Mouse (Mus musculus): ENCODE measurements around the gene Gm17402. TPM values are rescaled to one million over a fixed set of nuclear protein-coding genes. Genes with fewer than 3 reads are reported as not detected.

Gene Gm17402
- polyA plus RNA-seq, 1 experiment from 2014 or later = not detected

GRCm38 (mm10) chr3:67351406-67352127 lies 23.4 kb downstream of the Gm17402 start:
- Histone ChIP-seq H3K4me2 (no peak overlapping the region), H3K4me1 (peaks cover 13% of the 10 kb centered on the region; the same call in 1 of the 2 replicates), H3K4me3 (no peak overlapping the region), H3K9me3 (no peaks in the 10 kb centered on the region), H3K27ac (0 out of 2 replicates have a peak overlapping the region, but pooled peaks have one; percentile 27), H3K9ac (no peak overlapping the region), H3K36me3 (replicated peaks) (no peaks in the 10 kb centered on the region), H3K27me3 (replicated peaks) (no peaks in the 10 kb centered on the region)
- WGBS = 25% methylated on average over 12 of the region's 12 CpGs
- ATAC-seq (replicated peaks) = peak; percentile 78

- H3K4me3 ChIP-seq = no peak overlapping the region
- no peak overlapping the region for H3K9ac ChIP-seq
- H3K36me3 ChIP-seq (replicated peaks) = no peaks in the 10 kb centered on the region
- no peak overlapping the region for H3K4me2 ChIP-seq
- no peak overlapping the region for H3K27ac ChIP-seq
- 35% methylated on average over 2 of the region's 2 CpGs for WGBS
- no peaks in the 10 kb centered on the region for H3K9me3 ChIP-seq
- ATAC-seq (replicated peaks) = no peak
- H3K4me1 ChIP-seq = peaks cover 10% of the 10 kb centered on the region; the same call in 1 of the 2 replicates
- no peaks in the 10 kb centered on the region for H3K27me3 ChIP-seq (replicated peaks)
These were observed 28.3 kb downstream of the Gm17402 start for GRCm38 (mm10) chr3:67346674-67347073.

- Histone ChIP-seq H3K4me1 (peaks cover 11% of the 10 kb centered on the region), H3K9me3 (no peaks in the 10 kb centered on the region), H3K27ac (no peak overlapping the region), H3K27me3 (replicated peaks) (no peaks in the 10 kb centered on the region), H3K4me3 (no peak overlapping the region), H3K4me2 (no peak overlapping the region), H3K36me3 (replicated peaks) (no peaks in the 10 kb centered on the region), H3K9ac (no peak overlapping the region)
- WGBS = 9% methylated on average over 2 of the region's 2 CpGs
- no peak; the same call in 1 of the 2 replicates for ATAC-seq (replicated peaks)
These were observed 30.4 kb downstream of the Gm17402 start for GRCm38 (mm10) chr3:67344599-67344998.

DNA sequence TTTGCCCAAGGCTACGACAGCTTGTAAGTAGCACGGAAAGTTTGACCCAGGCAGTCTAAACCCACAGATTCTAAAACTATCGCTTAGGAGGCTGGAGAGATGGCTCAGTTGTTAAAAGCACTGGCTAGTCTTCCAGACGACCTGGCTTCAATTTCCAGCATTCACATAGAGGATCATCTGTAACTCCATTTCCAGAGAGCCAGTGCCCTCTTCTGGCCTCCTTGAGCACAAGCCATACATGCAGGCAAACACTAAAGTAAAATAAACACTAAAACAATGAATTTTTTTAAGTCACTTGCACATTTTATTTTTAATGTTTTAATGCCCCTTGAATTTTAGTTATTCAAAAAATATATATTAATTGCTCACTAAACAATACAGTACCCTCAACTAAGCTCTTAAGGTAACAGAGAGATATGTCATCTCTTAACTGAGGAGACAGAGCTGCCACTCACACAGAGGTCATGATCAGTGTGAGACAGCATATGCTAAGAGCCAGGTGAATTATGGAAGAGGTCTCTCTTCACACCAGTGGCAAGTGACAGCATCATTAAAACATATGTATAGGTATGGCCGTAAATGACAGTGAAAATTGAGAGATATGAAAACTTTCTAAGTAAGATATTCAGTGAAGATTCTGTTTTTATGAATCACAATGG lies 31.8 kb downstream of the Gm17402 start:
- no peak overlapping the region for H3K27ac ChIP-seq
- H3K4me2 ChIP-seq = no peak overlapping the region
- no peaks in the 10 kb centered on the region for H3K27me3 ChIP-seq (replicated peaks)
- 61% methylated on average over 5 of the region's 5 CpGs for WGBS
- ATAC-seq (replicated peaks) = no peak
- no peak overlapping the region for H3K9ac ChIP-seq
- no peaks in the 10 kb centered on the region for H3K36me3 ChIP-seq (replicated peaks)
- H3K4me3 ChIP-seq = no peak overlapping the region
- peaks cover 14% of the 10 kb centered on the region for H3K4me1 ChIP-seq
- no peaks in the 10 kb centered on the region for H3K9me3 ChIP-seq

DNA sequence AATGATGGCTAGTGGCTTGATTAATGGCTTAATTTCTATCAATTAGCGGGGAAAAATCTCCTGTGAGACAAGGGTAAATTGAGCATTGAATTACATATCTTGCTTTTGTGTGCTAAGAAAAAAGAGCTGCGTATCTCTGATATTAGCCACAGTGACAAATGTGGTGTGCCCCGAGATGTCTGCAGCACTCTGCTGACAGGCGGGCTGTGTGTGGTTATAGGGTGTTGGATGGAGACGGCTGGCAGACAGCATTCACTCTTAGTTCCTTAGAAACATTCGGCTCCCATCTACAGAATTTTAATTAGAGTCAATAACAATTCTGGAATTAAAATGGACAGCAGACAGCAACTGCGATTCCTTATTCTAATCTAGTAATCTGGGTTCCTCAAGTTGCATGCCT lies 34.0 kb downstream of the Gm17402 start:
- 0 out of 2 replicates have a peak, but pooled peaks have one; percentile 63 for ATAC-seq (replicated peaks)
- Histone ChIP-seq H3K9ac (no peak overlapping the region), H3K36me3 (replicated peaks) (no peaks in the 10 kb centered on the region), H3K27me3 (replicated peaks) (no peaks in the 10 kb centered on the region), H3K4me1 (peaks cover 10% of the 10 kb centered on the region; the same call in 1 of the 2 replicates), H3K9me3 (no peaks in the 10 kb centered on the region), H3K4me3 (no peak overlapping the region), H3K4me2 (no peak overlapping the region), H3K27ac (no peak overlapping the region)
- WGBS = 39% methylated on average over 7 of the region's 7 CpGs

DNA sequence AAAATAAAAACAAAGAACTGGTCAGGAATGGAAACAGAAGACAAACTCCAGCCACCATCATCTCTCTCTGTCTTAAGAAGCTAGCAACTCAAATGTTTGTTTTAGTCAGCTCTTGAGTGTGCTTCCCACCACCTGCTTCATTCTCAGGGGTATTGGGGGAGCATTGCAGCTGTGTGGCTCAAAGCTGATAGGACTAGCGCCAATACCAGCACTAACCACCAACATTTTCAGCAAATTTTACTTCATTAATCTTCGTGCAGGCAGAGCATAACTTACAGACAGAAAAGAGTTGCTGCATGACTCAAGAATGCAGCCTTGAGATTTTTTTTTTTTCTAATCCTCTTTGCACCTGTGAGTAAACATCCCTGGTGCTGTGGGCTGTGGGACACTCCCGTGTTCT lies 35.4 kb downstream of the Gm17402 start:
- no peaks in the 10 kb centered on the region for H3K36me3 ChIP-seq (replicated peaks)
- H3K27me3 ChIP-seq (replicated peaks) = no peaks in the 10 kb centered on the region
- no peak overlapping the region for H3K4me3 ChIP-seq
- no peak overlapping the region for H3K4me2 ChIP-seq
- no peak overlapping the region for H3K27ac ChIP-seq
- H3K9ac ChIP-seq = no peak overlapping the region
- WGBS = 44% methylated on average over 3 of the region's 3 CpGs
- no peaks in the 10 kb centered on the region for H3K9me3 ChIP-seq
- ATAC-seq (replicated peaks) = no peak
- peaks cover 10% of the 10 kb centered on the region; the same call in 1 of the 2 replicates for H3K4me1 ChIP-seq

DNA sequence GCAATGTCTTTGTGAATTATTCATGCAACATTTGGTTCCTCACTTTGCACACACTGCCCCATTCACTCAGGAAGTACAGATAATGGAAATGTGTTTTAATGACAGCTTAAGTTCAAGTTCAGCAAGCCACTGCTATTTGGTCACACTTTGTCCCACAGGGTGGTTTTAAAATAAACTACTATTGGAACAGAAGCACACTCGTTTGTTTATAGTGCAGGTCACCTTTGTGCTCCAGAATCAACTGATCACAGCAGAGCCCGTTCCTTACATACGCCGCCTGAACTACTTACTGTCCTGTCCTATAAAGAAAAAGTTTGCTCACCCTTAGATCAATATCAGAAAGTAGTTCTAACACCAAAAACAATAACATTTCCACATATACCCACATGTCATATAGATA lies 52.5 kb downstream of the Gm17402 start:
- WGBS = 82% methylated on average over 4 of the region's 4 CpGs
- ATAC-seq (replicated peaks) = no peak
- no peak overlapping the region for H3K4me3 ChIP-seq

More for the DNA sequence above, 52.5 kb downstream of the Gm17402 start:
- H3K4me2 ChIP-seq = no peak overlapping the region
- H3K27me3 ChIP-seq (replicated peaks) = no peaks in the 10 kb centered on the region
- H3K9ac ChIP-seq = no peak overlapping the region
- no peaks in the 10 kb centered on the region for H3K36me3 ChIP-seq (replicated peaks)
- no peaks in the 10 kb centered on the region for H3K4me1 ChIP-seq
- H3K27ac ChIP-seq = no peak overlapping the region
- H3K9me3 ChIP-seq = no peaks in the 10 kb centered on the region

Other genes with a start within 250 kb of the Gm17402 start
- 28.6 and 33.7 TPM in 2 replicates for gene Mlf1, start 1.1 kb downstream of the Gm17402 start, polyA plus RNA-seq (2015; fragmentation: Nextera tagmentation; extraction: Ambion mirVana)
- 30.8 and 31.0 TPM in 2 replicates for gene Gfm1, start 54.9 kb upstream of the Gm17402 start, polyA plus RNA-seq (2015; fragmentation: Nextera tagmentation; extraction: Ambion mirVana)
- gene Lxn, start 88.8 kb upstream of the Gm17402 start, polyA plus RNA-seq (2015; fragmentation: Nextera tagmentation; extraction: Ambion mirVana) = 162 and 199 TPM in 2 replicates
- gene Rarres1, start 140.4 kb upstream of the Gm17402 start, polyA plus RNA-seq (2015; fragmentation: Nextera tagmentation; extraction: Ambion mirVana) = 2.6 and 5.1 TPM in 2 replicates
- gene Mfsd1, start 207.6 kb upstream of the Gm17402 start, polyA plus RNA-seq (2015; fragmentation: Nextera tagmentation; extraction: Ambion mirVana) = 30.1 and 30.9 TPM in 2 replicates

Data from midbrain, embryonic 15.5 days (tissue).